Mouse (Mus musculus) gastrocnemius, adult 8-10 months (tissue): Measurements from ENCODE around the gene Zfp108. TPM values are rescaled to one million over a fixed set of nuclear protein-coding genes. Genes with fewer than 3 reads are reported as not detected.

Source experiments
- total RNA-seq, 4 experiments: library from RNA; stranded (reverse); gene quantifications; 2 replicates each; pipeline ENCODE4 v1.2.4; 2022

Gene Zfp108
- total RNA-seq, 4 experiments from 2014 or later, result 2.0 to 2.4 (median 2.2) TPM

Other genes with a start within 250 kb of the Zfp108 start
- not detected for gene Vmn1r183, start 201.5 kb upstream of the Zfp108 start, total RNA-seq
- gene Zfp180, start 172.9 kb upstream of the Zfp108 start, total RNA-seq, result 10 to 100 TPM; 18.4 to 22.1 (median 18.7) TPM
- 1 to 10 TPM; 4.5 to 6.1 (median 5.3) TPM for gene Zfp112, start 142.5 kb upstream of the Zfp108 start, total RNA-seq
- 1 to 10 TPM; 3.6 to 4.7 (median 4.0) TPM for gene Zfp235, start 120.6 kb upstream of the Zfp108 start, total RNA-seq
- under 1 TPM in 3 of 4 experiments, not detected in 1; 0.15 to 0.34 (median 0.19) TPM for gene Zfp114, start 79.7 kb upstream of the Zfp108 start, total RNA-seq
- 1 to 10 TPM; 2.1 to 3.7 (median 2.9) TPM for gene Zfp111, start 43.4 kb upstream of the Zfp108 start, total RNA-seq
- gene Zfp109, start 17.2 kb upstream of the Zfp108 start, total RNA-seq, result 1 to 10 TPM; 2.1 to 3.5 (median 3.2) TPM
- gene Zfp93, start 15.6 kb downstream of the Zfp108 start, total RNA-seq, result 1 to 10 TPM; 5.9 to 6.9 (median 6.2) TPM
- gene Zfp61, start 46.4 kb downstream of the Zfp108 start, total RNA-seq, result 1 to 10 TPM; 2.8 to 4.9 (median 3.3) TPM
- 1 to 10 TPM; 1.7 to 3.1 (median 2.9) TPM for gene Zfp94, start 61.9 kb downstream of the Zfp108 start, total RNA-seq
- not detected for gene Tescl, start 79.1 kb downstream of the Zfp108 start, total RNA-seq
- gene Lypd5, start 94.4 kb downstream of the Zfp108 start, total RNA-seq, result not detected
- gene Kcnn4, start 115.5 kb downstream of the Zfp108 start, total RNA-seq, result under 1 TPM; 0.17 to 0.74 (median 0.24) TPM
- gene Smg9, start 144.8 kb downstream of the Zfp108 start, total RNA-seq, result 10 to 100 TPM in 2 of 4 experiments, 1 to 10 TPM in 2; 8.8 to 10.4 (median 9.9) TPM
- gene Irgc1, start 197.5 kb downstream of the Zfp108 start, total RNA-seq, result not detected
- gene Plaur, start 207.7 kb downstream of the Zfp108 start, total RNA-seq, result under 1 TPM; 0.41 to 0.92 (median 0.63) TPM
- gene Cadm4, start 227.2 kb downstream of the Zfp108 start, total RNA-seq, result 1 to 10 TPM in 3 of 4 experiments, under 1 TPM in 1; 0.87 to 3.6 (median 1.8) TPM